ENCODE assay signal across 1 mouse cellular context in the genomic region with DNA sequence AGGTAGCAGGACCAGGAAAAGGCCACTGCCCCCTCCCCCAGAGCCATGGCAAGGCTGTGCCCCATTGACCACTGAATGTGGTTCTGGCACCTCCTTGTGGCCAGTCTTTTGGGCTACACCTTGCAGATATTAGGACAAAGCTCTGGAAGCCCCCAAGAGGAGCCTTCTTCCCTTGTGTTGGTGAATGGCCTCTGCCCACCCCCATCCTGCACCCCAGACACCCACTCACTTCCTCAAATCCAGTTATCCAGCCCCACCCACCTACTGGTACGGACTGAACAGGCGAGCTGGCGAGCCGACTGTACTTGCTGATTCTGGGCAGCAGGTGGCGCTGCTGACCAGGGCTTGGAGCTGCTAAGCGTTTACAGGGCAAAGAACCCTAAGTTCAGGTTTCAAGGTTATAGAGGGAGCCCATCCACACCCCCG.
TF ChIP-seq lines count a peak whose summit lies in the region.

No protein-coding gene starts in this region.

TF ChIP-seq in CH12.LX, 34 proteins besides CTCF, POLR2A, EP300 and RAD21 (continued from another document):
- TF ChIP-seq ZC3H11A (IDR thresholded peaks at IDR 0.05; ENCODE audit: low read depth, low read length) (peak; percentile 95), TCF12 (IDR thresholded peaks at IDR 0.05; ENCODE audit: low read depth, low read length) (0 out of 2 replicates have a peak, but pooled peaks have one; percentile 13), MYC (IDR thresholded peaks at IDR 0.05; ENCODE audit: low read depth, low read length) (no peak), USF2 (conservative IDR thresholded peaks at IDR 0.05; ENCODE audit: low read depth, low read length) (no peak), ZMIZ1 (IDR thresholded peaks at IDR 0.05; ENCODE audit: low read depth, low read length) (no peak), JUN (IDR thresholded peaks at IDR 0.05; ENCODE audit: insufficient read depth, low read depth, low read length) (no peak), MAFK (IDR thresholded peaks at IDR 0.05; ENCODE audit: insufficient replicate concordance, low read length) (no peak), MXI1 (IDR thresholded peaks at IDR 0.05; ENCODE audit: low read depth, low read length) (no peak), USF1 (IDR thresholded peaks at IDR 0.05; ENCODE audit: low read depth, low read length) (no peak), KAT2A (IDR thresholded peaks at IDR 0.05; ENCODE audit: insufficient replicate concordance, low read length) (no peak), NRF1 (IDR thresholded peaks at IDR 0.05; ENCODE audit: low read depth, low read length) (no peak), MAZ (IDR thresholded peaks at IDR 0.05; ENCODE audit: low read depth, low read length) (peak; percentile 89), MAX (IDR thresholded peaks at IDR 0.05; ENCODE audit: low read length) (0 out of 2 replicates have a peak, but pooled peaks have one; percentile 22), RCOR1 (conservative IDR thresholded peaks at IDR 0.05; ENCODE audit: low read depth, low read length) (no peak), SMC3 (IDR thresholded peaks at IDR 0.05; ENCODE audit: low read depth, low read length) (peak; percentile 91), POLR2AphosphoS2 (IDR thresholded peaks at IDR 0.05; ENCODE audit: low read depth, low read length) (no peak), GABPA (IDR thresholded peaks at IDR 0.05; ENCODE audit: insufficient replicate concordance, low read depth, low read length) (no peak), E2F4 (IDR thresholded peaks at IDR 0.05; ENCODE audit: insufficient replicate concordance, low read depth, low read length) (no peak), NELFE (IDR thresholded peaks at IDR 0.05; ENCODE audit: low read depth, low read length) (peak; percentile 72; the same call in 1 of the 2 replicates), SIN3A (IDR thresholded peaks at IDR 0.05; ENCODE audit: low read length) (peak; percentile 34; the same call in 1 of the 2 replicates), ZKSCAN1 (IDR thresholded peaks at IDR 0.05; ENCODE audit: borderline replicate concordance, low read depth, low read length) (no peak), TBP (conservative IDR thresholded peaks at IDR 0.05; ENCODE audit: low read depth, low read length) (no peak), CHD1 (IDR thresholded peaks at IDR 0.05; ENCODE audit: low read depth, low read length) (no peak), ELF1 (IDR thresholded peaks at IDR 0.05; ENCODE audit: low read depth, low read length) (peak; percentile 55), HCFC1 (IDR thresholded peaks at IDR 0.05; ENCODE audit: low read depth, low read length) (no peak), PAX5 (IDR thresholded peaks at IDR 0.05; ENCODE audit: low read length) (no peak), ZNF384 (IDR thresholded peaks at IDR 0.05; ENCODE audit: low read depth, low read length) (peak; percentile 40; the same call in 1 of the 2 replicates), JUND (conservative IDR thresholded peaks at IDR 0.05; ENCODE audit: low read depth, low read length) (no peak), BHLHE40 (IDR thresholded peaks at IDR 0.05; ENCODE audit: low read depth, low read length) (no peak), UBTF (IDR thresholded peaks at IDR 0.05; ENCODE audit: low read depth, low read length) (no peak), IRF4 (IDR thresholded peaks at IDR 0.05; ENCODE audit: low read depth, low read length) (0 out of 2 replicates have a peak, but pooled peaks have one; percentile 61)
